Mouse (Mus musculus): ENCODE data around the gene Cntn4.

Gene Cntn4

DNA sequence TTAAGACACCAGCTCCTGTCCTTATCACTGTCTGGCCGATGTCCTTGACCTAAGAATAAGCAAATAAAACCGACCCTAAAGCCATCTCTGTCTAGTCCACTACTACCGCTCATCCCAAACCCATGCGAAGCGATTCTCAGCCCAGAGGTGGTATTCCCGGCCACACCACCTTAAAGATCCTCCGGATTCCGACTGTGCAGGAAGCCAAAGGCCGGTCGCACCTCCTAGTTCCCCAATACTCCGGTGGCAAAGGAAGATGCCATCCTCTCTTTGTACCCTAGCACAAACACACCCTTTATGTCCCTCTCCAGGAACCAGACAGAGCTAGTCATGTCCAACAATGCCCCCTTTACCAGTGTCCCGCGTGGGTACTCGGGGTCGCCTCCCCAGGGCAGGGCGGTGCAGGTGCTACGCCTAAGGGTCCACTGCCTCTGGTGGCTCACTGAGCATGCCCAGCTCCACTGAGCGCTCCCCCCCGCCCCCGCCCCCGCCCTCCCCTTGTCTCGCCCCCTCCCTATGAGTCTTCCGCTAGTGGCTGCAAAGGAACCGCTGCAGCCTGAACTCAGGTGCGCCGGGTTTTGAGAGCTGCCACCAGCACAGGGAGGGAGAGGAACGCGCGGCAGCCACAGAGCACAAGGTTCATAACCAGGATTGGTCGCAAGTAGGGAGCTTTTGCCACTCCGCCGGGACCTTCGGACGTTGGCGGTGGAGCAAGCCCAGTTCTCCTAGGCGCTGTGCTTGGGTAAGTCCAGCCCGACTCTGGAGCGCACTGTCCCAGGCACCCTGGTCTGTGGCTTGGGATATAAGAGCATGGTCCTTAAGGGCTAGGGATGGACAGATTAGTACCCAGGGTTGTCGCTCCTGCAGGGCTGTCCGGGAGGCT is at the start of gene Cntn4:
TSS of gene Cntn4 (plus strand) at position 512 of the 883 bp plus-strand sequence.
- in situ Hi-C loops (cut with MboI, MseI) = no loop called here

GRCm38 (mm10) chr6:105674276-105674675 is 3.2 kb upstream of the Cntn4 start:
- in situ Hi-C loops (cut with MboI, MseI) = no loop called here

- in situ Hi-C loops (cut with MboI, MseI) = no loop called here
Observed at GRCm38 (mm10) chr6:105675099-105675498, 2.4 kb upstream of the Cntn4 start.

DNA sequence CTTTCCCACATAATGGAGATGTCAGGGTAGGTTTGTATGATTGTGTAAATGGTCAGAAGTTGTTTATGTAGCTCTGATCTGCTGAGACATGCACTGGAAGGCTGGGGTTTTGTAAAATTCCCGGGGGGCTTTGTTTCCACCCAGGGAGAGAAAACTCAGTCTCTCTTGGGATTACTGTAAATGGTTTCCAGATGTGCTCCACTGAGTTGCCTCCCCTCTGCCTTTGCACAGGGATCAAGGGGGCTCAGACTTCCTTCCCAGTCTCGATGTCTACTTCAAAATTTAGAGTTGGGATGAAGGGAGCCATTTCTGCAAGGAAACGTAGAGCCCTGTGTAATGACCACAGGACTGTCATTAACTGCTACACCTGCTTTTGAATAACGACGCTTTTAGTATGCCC is 823 bp upstream of the Cntn4 start:
- in situ Hi-C loops (cut with MboI, MseI) = no loop called here

GRCm38 (mm10) chr6:105678778-105679177 is 1.3 kb downstream of the Cntn4 start:
- in situ Hi-C loops (cut with MboI, MseI) = no loop called here

DNA sequence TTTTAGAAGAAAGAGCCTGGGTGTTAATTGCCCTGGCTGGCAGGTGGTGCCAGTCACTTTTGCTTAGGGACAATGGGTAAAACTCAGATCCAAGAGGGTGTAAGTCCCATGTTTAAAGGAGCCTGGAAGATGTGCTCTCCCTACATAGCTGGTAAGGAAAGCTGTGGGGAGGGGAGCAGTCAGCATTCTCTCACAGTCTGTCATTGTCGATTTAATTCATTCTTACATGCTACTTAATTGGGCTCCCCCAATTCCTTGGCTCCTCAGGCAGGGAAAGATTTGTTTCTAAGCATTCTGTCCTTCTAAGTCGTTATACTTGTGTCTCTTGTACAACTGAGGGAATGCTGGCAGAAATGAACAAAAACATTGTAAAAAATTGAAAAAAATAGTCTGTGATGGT is 4.0 kb downstream of the Cntn4 start:
- in situ Hi-C loops (cut with MboI, MseI) = no loop called here

- in situ Hi-C loops (cut with MboI, MseI) = no loop called here
Observed at GRCm38 (mm10) chr6:105683251-105683650, 5.8 kb downstream of the Cntn4 start.

- in situ Hi-C loops (cut with MboI, MseI) = no loop called here
Observed at GRCm38 (mm10) chr6:105684123-105684522, 6.7 kb downstream of the Cntn4 start.

DNA sequence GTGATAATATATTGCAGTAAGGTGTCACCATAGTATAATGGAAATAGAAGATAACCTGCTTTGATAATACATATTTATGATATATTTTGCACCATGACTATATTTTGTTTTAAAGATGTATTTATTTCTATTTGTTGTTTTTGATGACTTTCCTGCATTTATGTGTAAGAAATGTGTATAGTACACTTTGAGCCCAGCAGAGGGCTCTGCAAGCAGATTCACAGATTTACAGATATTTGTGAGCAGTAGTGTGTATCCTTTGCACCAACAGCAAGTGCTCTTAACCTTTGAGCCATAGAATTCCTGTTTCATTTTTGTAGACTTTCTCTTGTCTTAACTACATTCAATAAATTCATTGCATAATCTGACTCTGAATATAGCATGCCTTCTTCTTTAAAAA is 10.7 kb downstream of the Cntn4 start:
- in situ Hi-C loops (cut with MboI, MseI) = no loop called here

DNA sequence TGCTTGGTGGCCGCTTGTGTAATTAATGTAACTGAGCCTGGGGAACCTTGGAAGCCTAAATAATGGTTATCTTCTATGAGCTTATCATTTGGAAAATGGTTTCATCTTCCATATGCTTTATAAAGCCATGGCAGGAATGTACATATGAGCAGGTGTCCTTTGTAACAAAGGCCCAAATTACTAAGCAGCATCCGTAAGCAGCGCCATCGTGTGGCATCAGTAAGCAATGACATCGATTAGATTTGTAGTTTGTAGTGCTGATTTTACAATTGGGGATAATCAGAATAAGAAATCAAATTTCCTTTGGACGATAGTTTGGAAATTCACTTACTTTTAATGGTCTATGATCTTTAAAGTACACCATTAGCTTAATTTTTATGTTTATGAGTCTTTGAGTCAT is 64.6 kb downstream of the Cntn4 start:
- in situ Hi-C loops (cut with MboI, MseI) = no loop called here

DNA sequence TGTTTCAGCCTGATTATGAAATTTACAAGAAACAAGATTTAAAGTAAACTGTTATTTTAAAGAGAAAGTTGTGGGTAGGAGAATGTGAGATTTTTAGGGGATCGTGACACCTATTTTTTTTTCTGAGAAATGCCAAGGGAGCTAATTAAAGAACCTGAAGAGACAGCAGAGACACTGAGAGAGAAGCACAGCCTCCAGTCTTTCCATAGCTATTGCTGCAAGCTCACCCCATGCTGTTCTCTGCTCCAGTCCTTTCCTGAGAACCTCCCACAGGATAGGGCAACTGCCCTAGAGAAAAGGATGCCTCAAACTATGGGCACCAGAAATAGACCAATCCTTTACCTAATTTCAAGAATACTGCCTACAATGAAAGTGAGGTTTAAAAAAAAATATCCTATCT is 103.2 kb downstream of the Cntn4 start:
- in situ Hi-C loops (cut with MboI, MseI) = no loop called here

DNA sequence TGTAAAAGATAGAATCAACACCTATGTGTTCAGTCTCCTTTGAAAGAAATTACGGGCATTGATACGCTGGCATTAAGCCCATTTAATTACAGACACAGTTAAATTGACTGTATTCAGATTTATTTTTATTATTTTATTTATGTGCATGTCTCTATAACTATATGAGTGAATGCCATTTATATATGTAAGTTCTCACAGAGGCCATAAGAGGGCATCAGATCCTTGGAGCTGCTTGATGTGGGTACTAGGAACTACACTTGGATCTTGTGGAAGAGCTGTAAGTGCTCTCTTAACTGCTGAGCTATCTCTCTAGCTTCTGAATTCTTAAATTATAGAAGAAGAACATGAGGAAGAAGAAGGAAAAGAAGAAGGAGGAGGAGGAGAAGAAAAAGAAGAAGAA is 111.0 kb downstream of the Cntn4 start:
- in situ Hi-C loops (cut with MboI, MseI) = no loop called here

DNA sequence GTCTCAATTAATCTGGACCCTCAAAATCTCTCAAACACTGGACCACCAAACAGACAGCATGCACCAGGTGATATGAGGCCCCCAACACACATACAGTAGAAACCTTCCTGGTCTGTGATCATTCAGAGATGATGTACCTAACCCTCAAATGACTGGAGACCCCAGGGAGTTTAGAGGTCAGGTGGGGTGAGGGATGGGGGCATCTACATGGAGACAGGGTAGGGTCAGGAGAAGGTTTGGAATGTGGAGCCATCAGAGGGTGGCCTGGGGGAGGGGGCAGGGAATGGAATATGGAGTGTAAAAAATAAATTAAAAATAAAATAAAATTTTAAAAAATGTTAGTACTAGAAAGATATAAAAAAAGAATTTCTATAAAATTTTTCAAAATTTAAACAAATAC is 157.6 kb downstream of the Cntn4 start:
- in situ Hi-C loops (cut with MboI, MseI) = loop anchor here in 1 of 2 experiments (5.0 kb wide), 1 partner anchor 73 kb away; no protein-coding TSS in a partner anchor

DNA sequence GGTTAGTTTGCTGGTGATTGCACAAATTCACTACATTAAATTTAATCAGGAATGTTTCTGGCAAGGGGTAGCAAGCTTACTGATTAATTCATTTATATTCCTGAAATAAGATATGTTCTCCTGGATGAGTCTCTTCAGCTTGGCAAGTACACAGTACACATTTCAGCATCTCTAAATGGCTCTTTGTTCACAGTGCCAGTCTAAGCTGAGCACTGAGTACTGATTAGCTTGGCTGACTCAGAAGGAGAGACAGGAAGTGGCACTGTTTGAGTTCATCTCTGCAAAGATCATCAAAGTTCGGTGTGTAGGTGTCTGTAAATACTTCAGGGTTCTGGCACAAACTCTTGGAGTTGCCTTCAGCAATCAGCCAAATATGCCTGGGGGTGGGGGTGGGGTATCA is 169.8 kb downstream of the Cntn4 start:
- in situ Hi-C loops (cut with MboI, MseI) = loop anchor here in 1 of 2 experiments (10.0 kb wide), 1 partner anchor 258 kb away; no protein-coding TSS in a partner anchor

DNA sequence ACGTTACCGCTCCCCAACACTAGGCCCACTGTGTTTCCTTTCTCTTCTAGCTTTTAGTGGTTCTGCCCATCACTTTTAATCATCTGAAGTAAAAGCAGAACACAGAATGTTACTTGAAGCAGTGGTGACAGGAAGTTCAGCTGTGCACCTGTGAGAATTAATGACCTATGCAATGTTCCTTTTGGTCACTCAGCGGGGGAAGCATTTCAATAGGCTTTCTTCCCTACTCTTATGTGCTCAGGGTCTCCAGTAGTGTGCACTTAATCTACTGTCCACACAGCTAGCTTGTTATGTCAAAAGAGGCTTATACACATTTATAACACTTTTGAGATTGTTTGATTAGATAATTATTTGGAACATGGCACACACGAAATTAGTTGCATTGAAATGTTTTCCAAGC is 215.4 kb downstream of the Cntn4 start:
- in situ Hi-C loops (cut with MboI, MseI) = no loop called here

- in situ Hi-C loops (cut with MboI, MseI) = no loop called here
Observed at GRCm38 (mm10) chr6:105938485-105938884, 261.0 kb downstream of the Cntn4 start.

GRCm38 (mm10) chr6:105939303-105939702 is 261.8 kb downstream of the Cntn4 start:
- in situ Hi-C loops (cut with MboI, MseI) = no loop called here

DNA sequence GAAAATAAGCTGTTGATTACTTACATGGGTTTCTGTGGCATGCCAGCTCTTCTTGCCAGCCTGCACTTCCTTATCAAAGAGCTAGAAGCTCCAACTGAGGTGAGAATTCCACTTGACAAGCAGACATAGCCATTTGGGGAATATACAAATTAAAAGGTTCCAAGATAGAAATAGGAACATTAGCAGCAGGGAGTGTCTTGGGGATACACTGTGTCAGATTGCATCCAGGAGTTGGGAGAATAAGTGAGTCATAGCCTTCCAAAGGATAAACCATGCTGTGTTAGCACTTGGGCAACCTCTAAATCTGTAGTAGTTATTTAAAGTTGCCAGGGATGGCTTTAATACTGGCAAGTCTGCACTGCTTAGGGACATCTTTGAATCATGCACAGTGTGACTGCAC is 263.1 kb downstream of the Cntn4 start:
- in situ Hi-C loops (cut with MboI, MseI) = no loop called here

- in situ Hi-C loops (cut with MboI, MseI) = no loop called here
Observed at GRCm38 (mm10) chr6:105991492-105991891, 314.0 kb downstream of the Cntn4 start.

GRCm38 (mm10) chr6:106013018-106013417 is 335.6 kb downstream of the Cntn4 start:
- in situ Hi-C loops (cut with MboI, MseI) = no loop called here

- in situ Hi-C loops (cut with MboI, MseI) = no loop called here
Observed at GRCm38 (mm10) chr6:106015126-106015525, 337.7 kb downstream of the Cntn4 start.

- in situ Hi-C loops (cut with MboI, MseI) = no loop called here
Observed at GRCm38 (mm10) chr6:106048878-106049277, 371.4 kb downstream of the Cntn4 start.

- in situ Hi-C loops (cut with MboI, MseI) = no loop called here
Observed at GRCm38 (mm10) chr6:106056123-106056522, 378.7 kb downstream of the Cntn4 start.

All from T-helper 17 cell (primary cell).